Mouse (Mus musculus) hindbrain, embryonic 16.5 days (tissue): ENCODE measurements at regions not wholly inside any gene's neighbourhood (a gene's known extent, or its start where the extent isn't known, plus 50 kb on each side); places are given as distances from the start of the nearest gene placed in this dataset.

Experiments used
- ATAC-seq: fragments of 200-750 bp; cut with Nextera tagmentation; 2 replicates; pipeline ENCODE4 v1.8.0; 2017; ENCODE audit warnings: moderate TSS enrichment, moderate library complexity
- H3K27ac ChIP-seq: fragments of 300-500 bp; sonication (generic); 2 replicates; pipeline ENCODE4 v1.5.1; 2014; ENCODE audit warnings: low read depth, mild to moderate bottlenecking, control low read depth, low read length, moderate library complexity
- H3K27me3 ChIP-seq: fragments of 300-500 bp; sonication (generic); replicated peaks from 2 replicates; pipeline ENCODE4 v1.6.1; 2014; ENCODE audit warnings: low read length; ENCODE audit not compliant: control insufficient read depth, insufficient read depth
- H3K36me3 ChIP-seq: fragments of 300-500 bp; sonication (generic); 2 replicates; pipeline ENCODE4 v1.6.1; 2014; ENCODE audit warnings: mild to moderate bottlenecking, low read length, moderate library complexity, mixed read lengths; ENCODE audit not compliant: control insufficient read depth, insufficient read depth
- H3K4me1 ChIP-seq: fragments of 300-500 bp; sonication (generic); 2 replicates; pipeline ENCODE4 v1.6.1; 2014; ENCODE audit warnings: low read depth, low read length; ENCODE audit not compliant: control insufficient read depth, insufficient read depth
- H3K4me2 ChIP-seq: fragments of 300-500 bp; sonication (generic); 2 replicates; pipeline ENCODE4 v1.6.1; 2014; ENCODE audit warnings: mild to moderate bottlenecking, low read length, control low read depth, moderate library complexity
- H3K4me3 ChIP-seq: fragments of 300-500 bp; sonication (generic); 2 replicates; pipeline ENCODE4 v1.5.1; 2014; ENCODE audit warnings: mild to moderate bottlenecking, low read length, control low read depth, moderate library complexity
- H3K9ac ChIP-seq: fragments of 300-500 bp; sonication (generic); 2 replicates; pipeline ENCODE4 v1.6.1; 2014; ENCODE audit warnings: low read depth, mild to moderate bottlenecking, control low read depth, low read length, moderate library complexity
- H3K9me3 ChIP-seq: fragments of 300-500 bp; sonication (generic); 2 replicates; pipeline ENCODE4 v1.6.1; 2014; ENCODE audit warnings: mild to moderate bottlenecking, low read length, moderate library complexity; ENCODE audit not compliant: control insufficient read depth
- WGBS: fragments of 180-500 bp; shearing (Covaris S2); extraction: QIAGEN DNeasy Blood & Tissue Kit; methylation state at CpG from one replicate; pipeline ENCODE4 v1.1.7; 2014; 5-methylcytosine and 5-hydroxymethylcytosine counted together

- Histone ChIP-seq H3K27ac (no peak overlapping the region), H3K9me3 (no peaks in the 10 kb centered on the region), H3K4me3 (no peak overlapping the region), H3K27me3 (no peaks in the 10 kb centered on the region), H3K4me1 (no peaks in the 10 kb centered on the region), H3K4me2 (no peak overlapping the region), H3K36me3 (no peaks in the 10 kb centered on the region), H3K9ac (no peak overlapping the region)
- 98% methylated on average over 3 of the region's 3 CpGs for WGBS
- no peak for ATAC-seq
Observed at GRCm38 (mm10) chr10:3656081-3656480, 84.1 kb upstream of the Plekhg1 start.

- no peaks in the 10 kb centered on the region for H3K9me3 ChIP-seq
- no peaks in the 10 kb centered on the region for H3K36me3 ChIP-seq
- no peak overlapping the region for H3K27ac ChIP-seq
- no peak overlapping the region for H3K9ac ChIP-seq
- no peak overlapping the region for H3K4me2 ChIP-seq
- no peak overlapping the region for H3K4me3 ChIP-seq
- no peaks in the 10 kb centered on the region for H3K27me3 ChIP-seq
- H3K4me1 ChIP-seq = no peaks in the 10 kb centered on the region
- WGBS = 79% methylated on average over 2 of the region's 2 CpGs
- ATAC-seq = no peak
Observed at GRCm38 (mm10) chr10:3662156-3662555, 78.0 kb upstream of the Plekhg1 start.

DNA sequence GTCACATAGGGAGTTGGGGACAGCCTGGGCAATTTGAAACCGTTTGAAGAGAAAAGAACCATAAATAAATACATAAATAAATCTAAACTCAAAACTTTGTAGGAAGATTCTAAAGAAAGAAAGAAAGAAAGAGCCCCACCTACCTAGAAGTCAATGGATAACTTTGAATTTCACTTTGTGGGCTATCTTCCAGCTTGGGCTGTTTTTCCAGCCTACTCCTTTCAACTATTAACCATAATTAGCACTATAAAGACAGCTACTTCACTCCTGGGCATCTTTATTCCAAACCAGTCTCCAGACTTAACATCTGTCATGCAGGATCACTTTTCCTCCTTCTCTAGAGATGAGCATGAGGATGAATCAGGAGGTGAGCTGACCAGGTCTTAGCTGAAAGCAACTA is 77.6 kb upstream of the Plekhg1 start:
- Histone ChIP-seq H3K36me3 (no peaks in the 10 kb centered on the region), H3K9me3 (no peaks in the 10 kb centered on the region), H3K9ac (no peak overlapping the region), H3K27ac (no peak overlapping the region), H3K4me2 (no peak overlapping the region), H3K4me1 (no peaks in the 10 kb centered on the region), H3K4me3 (no peak overlapping the region), H3K27me3 (no peaks in the 10 kb centered on the region)
- no peak for ATAC-seq
- whole genome bisulfite sequencing = 72% methylated on average over 1 of the region's 1 CpGs

GRCm38 (mm10) chr10:3663296-3663695 is 76.9 kb upstream of the Plekhg1 start:
- no peak overlapping the region for H3K27ac ChIP-seq
- no peak overlapping the region for H3K9ac ChIP-seq
- no peaks in the 10 kb centered on the region for H3K36me3 ChIP-seq
- H3K4me3 ChIP-seq = no peak overlapping the region
- no peak overlapping the region for H3K4me2 ChIP-seq
- ATAC-seq = no peak
- H3K4me1 ChIP-seq = no peaks in the 10 kb centered on the region
- H3K27me3 ChIP-seq = no peaks in the 10 kb centered on the region
- no peaks in the 10 kb centered on the region for H3K9me3 ChIP-seq

GRCm38 (mm10) chr10:3684481-3684880 is 55.7 kb upstream of the Plekhg1 start:
- no peak overlapping the region for H3K4me2 ChIP-seq
- no peak overlapping the region for H3K27ac ChIP-seq
- 81% methylated on average over 2 of the region's 2 CpGs for WGBS
- H3K4me1 ChIP-seq = no peaks in the 10 kb centered on the region
- no peaks in the 10 kb centered on the region for H3K27me3 ChIP-seq
- no peak overlapping the region for H3K4me3 ChIP-seq
- no peaks in the 10 kb centered on the region for H3K9me3 ChIP-seq
- H3K36me3 ChIP-seq = no peaks in the 10 kb centered on the region
- ATAC-seq = no peak
- H3K9ac ChIP-seq = no peak overlapping the region
